Mouse (Mus musculus) embryonic facial prominence, embryonic 11.5 days (tissue): ENCODE results near the gene Kcnk10. TPM values are rescaled to one million over a fixed set of nuclear protein-coding genes. Genes with fewer than 3 reads are reported as not detected.

Experiments used
- ATAC-seq: fragments of 200-750 bp; cut with Nextera tagmentation; replicated peaks from 2 replicates; pipeline ENCODE4 v1.8.0; 2017; ENCODE audit warnings: low read depth; ENCODE audit not compliant: insufficient number of reproducible peaks, low FRiP score, low TSS enrichment
- DNase-seq: peaks from one replicate; pipeline ENCODE4 v3.0.0-alpha.2; 2015; ENCODE audit warnings: low spot score
- H3K27ac ChIP-seq: fragments of 300-500 bp; sonication (generic); replicated peaks from 2 replicates; pipeline ENCODE4 v1.5.1; 2014; ENCODE audit warnings: mild to moderate bottlenecking, low read depth, low read length, control low read depth
- H3K27me3 ChIP-seq: fragments of 300-500 bp; sonication (generic); 2 replicates; pipeline ENCODE4 v1.6.1; 2014; ENCODE audit warnings: mild to moderate bottlenecking, low read length, moderate library complexity, mixed read lengths; ENCODE audit not compliant: control insufficient read depth, insufficient read depth
- H3K36me3 ChIP-seq: fragments of 300-500 bp; sonication (generic); replicated peaks from 2 replicates; pipeline ENCODE4 v1.6.1; 2014; ENCODE audit warnings: low read depth, mild to moderate bottlenecking, low read length, moderate library complexity, mixed read lengths; ENCODE audit not compliant: control insufficient read depth, insufficient read depth
- H3K4me1 ChIP-seq: fragments of 300-500 bp; sonication (generic); 2 replicates; pipeline ENCODE4 v1.6.1; 2014; ENCODE audit warnings: low read length, mixed read lengths; ENCODE audit not compliant: control insufficient read depth, insufficient read depth
- H3K4me2 ChIP-seq: fragments of 300-500 bp; sonication (generic); 2 replicates; pipeline ENCODE4 v1.6.1; 2014; ENCODE audit warnings: low read depth, mild to moderate bottlenecking, control low read depth, low read length, moderate library complexity
- H3K4me3 ChIP-seq: fragments of 300-500 bp; sonication (generic); 2 replicates; pipeline ENCODE4 v1.5.1; 2014; ENCODE audit warnings: low read depth, low read length, control low read depth
- H3K9ac ChIP-seq: fragments of 300-500 bp; sonication (generic); replicated peaks from 2 replicates; pipeline ENCODE4 v1.6.1; 2014; ENCODE audit warnings: mild to moderate bottlenecking, control low read depth, low read length
- H3K9me3 ChIP-seq: fragments of 300-500 bp; sonication (generic); replicated peaks from 2 replicates; pipeline ENCODE4 v1.6.1; 2016; ENCODE audit warnings: mild to moderate bottlenecking, low read length, inconsistent platforms, mixed read lengths; ENCODE audit not compliant: control insufficient read depth
- WGBS: fragments of 180-500 bp; shearing (Covaris S2); extraction: QIAGEN DNeasy Blood & Tissue Kit; methylation state at CpG from one replicate; pipeline ENCODE4 v1.1.7; 2014; 5-methylcytosine and 5-hydroxymethylcytosine counted together
- polyA plus RNA-seq: library from polyadenylated mRNA; unstranded; fragments of >200 nt; fragmentation: Nextera tagmentation; extraction: Ambion mirVana; gene quantifications from 2 replicates; pipeline ENCODE4 v1.2.1, GENCODE M21; 2014

Kcnk10 gene
- polyA plus RNA-seq, 1 experiment from 2014 or later = 4.0 TPM

- WGBS = 76% methylated on average over 5 of the region's 5 CpGs
- Histone ChIP-seq H3K4me2 (no peak overlapping the region), H3K4me3 (no peak overlapping the region), H3K9me3 (no peaks in the 10 kb centered on the region), H3K27ac (no peak overlapping the region), H3K36me3 (no peaks in the 10 kb centered on the region), H3K27me3 (no peaks in the 10 kb centered on the region), H3K9ac (no peak overlapping the region), H3K4me1 (no peaks in the 10 kb centered on the region)
- DNase-seq = no peak
- no peak for ATAC-seq
These were observed 28.6 kb upstream of the Kcnk10 start for GRCm38 (mm10) chr12:98606595-98607290.

- Histone ChIP-seq H3K27me3 (no peaks in the 10 kb centered on the region), H3K36me3 (no peaks in the 10 kb centered on the region), H3K9me3 (no peaks in the 10 kb centered on the region), H3K27ac (no peak overlapping the region), H3K4me1 (no peaks in the 10 kb centered on the region), H3K4me3 (no peak overlapping the region), H3K4me2 (no peak overlapping the region), H3K9ac (no peak overlapping the region)
- ATAC-seq (no peak), DNase-seq (no peak)
- 89% methylated on average over 1 of the region's 1 CpGs for WGBS
These were observed 27.2 kb upstream of the Kcnk10 start for GRCm38 (mm10) chr12:98605264-98605663.

- Histone ChIP-seq H3K4me3 (no peak overlapping the region), H3K27ac (no peak overlapping the region), H3K27me3 (no peaks in the 10 kb centered on the region), H3K9ac (no peak overlapping the region), H3K4me1 (no peaks in the 10 kb centered on the region), H3K4me2 (no peak overlapping the region), H3K9me3 (no peaks in the 10 kb centered on the region), H3K36me3 (no peaks in the 10 kb centered on the region)
- 33% methylated on average over 6 of the region's 6 CpGs for WGBS
- DNase-seq (peak; percentile 36), ATAC-seq (no peak)
These were observed 24.0 kb upstream of the Kcnk10 start for GRCm38 (mm10) chr12:98602114-98602513.

DNA sequence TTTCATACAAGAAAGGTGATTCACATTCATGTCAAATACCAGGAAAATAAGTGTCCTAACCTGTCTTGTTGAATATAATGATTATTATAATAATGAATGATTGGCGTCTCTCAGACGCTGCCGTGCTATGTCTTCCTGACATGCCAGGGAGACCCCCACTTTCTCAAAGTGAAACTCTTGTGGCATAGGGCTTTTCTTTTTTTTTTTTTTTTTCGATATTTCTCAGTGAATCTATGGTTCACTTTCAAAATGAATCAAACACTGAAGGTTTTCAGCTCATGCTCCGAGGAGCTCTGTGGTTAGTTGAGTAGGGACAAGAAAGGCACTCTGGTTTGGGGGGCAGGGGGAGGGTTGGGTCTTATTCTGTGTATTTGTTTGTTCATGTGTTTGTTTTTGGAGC, 22.8 kb upstream of the Kcnk10 start:
- H3K27me3 ChIP-seq = no peaks in the 10 kb centered on the region
- no peak overlapping the region for H3K27ac ChIP-seq
- H3K9me3 ChIP-seq = no peaks in the 10 kb centered on the region
- no peaks in the 10 kb centered on the region for H3K4me1 ChIP-seq
- H3K4me2 ChIP-seq = no peak overlapping the region
- H3K4me3 ChIP-seq = no peak overlapping the region
- 73% methylated on average over 5 of the region's 5 CpGs for WGBS
- no peak for DNase-seq
- no peaks in the 10 kb centered on the region for H3K36me3 ChIP-seq
- no peak for ATAC-seq
- no peak overlapping the region for H3K9ac ChIP-seq

GRCm38 (mm10) chr12:98591016-98591415, 12.9 kb upstream of the Kcnk10 start:
- ATAC-seq (no peak), DNase-seq (no peak)
- Histone ChIP-seq H3K27me3 (no peaks in the 10 kb centered on the region), H3K9ac (no peak overlapping the region), H3K4me2 (no peak overlapping the region), H3K9me3 (no peaks in the 10 kb centered on the region), H3K4me3 (no peak overlapping the region), H3K4me1 (no peaks in the 10 kb centered on the region), H3K36me3 (no peaks in the 10 kb centered on the region), H3K27ac (no peak overlapping the region)
- 77% methylated on average over 2 of the region's 2 CpGs for WGBS

DNA sequence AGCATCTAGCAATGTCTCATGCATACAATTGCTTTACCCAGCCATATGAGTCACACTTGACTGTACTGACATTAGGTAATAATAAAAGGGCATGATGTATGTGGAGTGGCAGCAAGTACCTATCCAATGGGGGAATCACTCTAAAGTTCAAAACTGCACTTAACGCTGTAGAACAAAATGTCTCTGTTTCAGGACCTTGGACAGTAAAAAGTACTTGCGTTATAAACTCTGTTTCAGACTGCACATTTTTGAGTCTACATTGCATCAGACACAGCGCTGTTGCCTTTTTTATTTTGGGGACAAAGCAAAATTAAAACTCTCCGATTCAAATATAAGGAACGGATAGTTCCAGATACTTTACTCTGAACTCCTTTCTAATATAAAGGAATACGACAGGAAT, 10.5 kb upstream of the Kcnk10 start:
- Histone ChIP-seq H3K27me3 (no peaks in the 10 kb centered on the region), H3K27ac (no peak overlapping the region), H3K9me3 (no peaks in the 10 kb centered on the region), H3K9ac (no peak overlapping the region), H3K4me1 (no peaks in the 10 kb centered on the region), H3K4me3 (no peak overlapping the region), H3K36me3 (no peaks in the 10 kb centered on the region), H3K4me2 (no peak overlapping the region)
- 71% methylated on average over 6 of the region's 6 CpGs for WGBS
- DNase-seq (peak; percentile 82), ATAC-seq (no peak)

- Histone ChIP-seq H3K4me2 (no peak overlapping the region), H3K9me3 (no peaks in the 10 kb centered on the region), H3K4me3 (no peak overlapping the region), H3K4me1 (no peaks in the 10 kb centered on the region), H3K27ac (no peak overlapping the region), H3K9ac (no peak overlapping the region), H3K36me3 (no peaks in the 10 kb centered on the region), H3K27me3 (no peaks in the 10 kb centered on the region)
- WGBS = 38% methylated on average over 3 of the region's 3 CpGs
- no peak for ATAC-seq
- DNase-seq = peak; percentile 45
These were observed 7.2 kb upstream of the Kcnk10 start for GRCm38 (mm10) chr12:98585302-98585701.

GRCm38 (mm10) chr12:98575942-98576550, 2.1 kb downstream of the Kcnk10 start:
- no peaks in the 10 kb centered on the region for H3K9me3 ChIP-seq
- H3K4me1 ChIP-seq = no peaks in the 10 kb centered on the region
- DNase-seq (no peak), ATAC-seq (no peak)
- H3K4me2 ChIP-seq = no peak overlapping the region
- 59% methylated on average over 8 of the region's 8 CpGs for WGBS
- H3K36me3 ChIP-seq = no peaks in the 10 kb centered on the region
- no peak overlapping the region for H3K27ac ChIP-seq
- H3K27me3 ChIP-seq = peaks cover 38% of the 10 kb centered on the region
- H3K9ac ChIP-seq = no peak overlapping the region
- H3K4me3 ChIP-seq = no peak overlapping the region
